Mouse (Mus musculus) granulocyte monocyte progenitor cell, adult 5-6 weeks (primary cell): ENCODE data around the gene Esrrg. TPM values are rescaled to one million over a fixed set of nuclear protein-coding genes. Genes with fewer than 3 reads are reported as not detected.

Source experiments
- ATAC-seq: replicated peaks from 2 replicates; pipeline ENCODE4 v1.8.0; 2016; ENCODE audit warnings: mild to moderate bottlenecking, moderate TSS enrichment, inconsistent platforms; ENCODE audit not compliant: poor library complexity, severe bottlenecking
- total RNA-seq, 2 experiments: library from RNA; stranded (forward) in 1 of 2; stranded (reverse) in 1 of 2; fragments of 200-712, 200-1000 nt in 1 of 2; fragments of >200 nt in 1 of 2; fragmentation: Nextera tagmentation in 1 of 2; gene quantifications; 2 replicates each; pipeline ENCODE4 v1.2.3; 2014 to 2017

The Esrrg gene
- total RNA-seq, 2 experiments from 2014 or later = not detected

DNA sequence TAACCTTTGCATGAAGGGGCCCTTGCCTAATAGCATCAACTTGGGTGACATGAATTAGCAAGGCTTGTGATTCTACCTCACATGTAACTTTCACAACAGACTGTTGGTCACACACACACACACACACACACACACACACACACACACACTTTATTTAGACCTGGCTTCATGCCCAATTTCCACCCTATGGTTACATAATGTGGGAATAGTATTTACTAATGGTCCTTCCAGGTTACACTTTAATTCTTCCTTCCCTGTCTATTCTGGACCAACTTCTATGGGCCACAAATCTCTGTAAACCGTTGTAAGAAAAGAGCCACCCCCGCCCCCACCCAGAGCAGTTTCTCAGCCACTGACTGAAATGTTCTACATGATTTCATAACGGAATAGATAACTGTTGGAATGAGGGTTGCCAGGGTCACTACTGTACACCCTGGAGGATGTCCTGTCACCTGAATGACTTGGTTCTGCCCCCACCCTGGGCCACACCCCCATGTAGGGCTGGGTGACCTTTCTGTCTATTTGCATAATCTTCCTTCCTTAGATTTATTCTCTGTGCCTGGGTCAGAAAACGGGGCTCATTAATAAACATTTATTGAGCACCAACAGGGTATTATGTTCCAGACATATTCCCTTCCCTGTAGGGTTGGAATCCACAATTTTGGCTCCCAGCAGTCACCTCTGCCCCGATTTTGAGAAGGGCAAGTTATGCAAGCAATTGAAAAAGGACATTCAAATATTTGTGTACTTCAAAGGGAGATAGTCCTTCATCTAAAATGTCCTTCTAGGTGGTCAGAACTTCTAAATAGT lies 154.3 kb downstream of the Esrrg start:
- ATAC-seq = no peak

DNA sequence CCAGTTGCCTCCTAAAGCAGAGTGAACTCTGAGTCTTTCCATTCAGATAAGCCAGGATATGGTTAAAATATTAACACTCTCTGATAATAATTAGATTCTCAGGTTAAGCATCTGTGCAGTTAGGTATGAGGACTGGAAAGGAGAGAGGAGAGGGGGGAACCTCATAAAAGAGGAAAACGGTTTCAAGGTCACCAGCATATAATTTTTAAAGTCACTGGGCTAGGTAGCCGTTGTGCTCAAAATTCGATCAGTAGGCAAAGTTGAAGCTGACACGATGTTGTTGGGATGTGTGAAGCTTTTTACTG lies 154.8 kb downstream of the Esrrg start:
- ATAC-seq = no peak

- ATAC-seq = no peak
Measured at GRCm38 (mm10) chr1:187763821-187764220, 155.2 kb downstream of the Esrrg start.

GRCm38 (mm10) chr1:187765577-187765976 lies 157.0 kb downstream of the Esrrg start:
- no peak for ATAC-seq

- no peak for ATAC-seq
Measured at GRCm38 (mm10) chr1:187767355-187767754, 158.8 kb downstream of the Esrrg start.

DNA sequence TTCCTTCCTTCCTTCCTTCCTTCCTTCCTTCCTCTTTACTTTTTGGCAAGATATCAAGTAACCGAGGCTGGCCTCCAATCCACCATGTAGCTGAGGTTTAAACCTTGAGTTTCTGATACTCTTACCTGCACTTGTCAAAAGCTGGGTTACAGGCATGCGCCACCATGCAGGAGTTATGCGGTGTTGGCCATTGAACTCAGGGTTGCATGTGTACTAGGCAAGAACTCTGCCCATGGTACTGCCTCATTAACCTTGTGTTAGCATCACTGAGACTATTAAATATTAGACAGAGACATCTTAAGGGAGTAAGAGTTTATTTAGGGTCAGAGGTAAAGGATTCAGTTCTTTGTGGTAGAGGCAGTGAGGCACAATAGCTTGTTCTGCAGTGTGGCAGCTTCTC lies 161.6 kb downstream of the Esrrg start:
- no peak for ATAC-seq

- ATAC-seq = no peak
Measured at GRCm38 (mm10) chr1:187771067-187771466, 162.5 kb downstream of the Esrrg start.

GRCm38 (mm10) chr1:187779589-187780178 lies 171.1 kb downstream of the Esrrg start:
- no peak for ATAC-seq

GRCm38 (mm10) chr1:187785226-187785625 lies 176.6 kb downstream of the Esrrg start:
- ATAC-seq = no peak

DNA sequence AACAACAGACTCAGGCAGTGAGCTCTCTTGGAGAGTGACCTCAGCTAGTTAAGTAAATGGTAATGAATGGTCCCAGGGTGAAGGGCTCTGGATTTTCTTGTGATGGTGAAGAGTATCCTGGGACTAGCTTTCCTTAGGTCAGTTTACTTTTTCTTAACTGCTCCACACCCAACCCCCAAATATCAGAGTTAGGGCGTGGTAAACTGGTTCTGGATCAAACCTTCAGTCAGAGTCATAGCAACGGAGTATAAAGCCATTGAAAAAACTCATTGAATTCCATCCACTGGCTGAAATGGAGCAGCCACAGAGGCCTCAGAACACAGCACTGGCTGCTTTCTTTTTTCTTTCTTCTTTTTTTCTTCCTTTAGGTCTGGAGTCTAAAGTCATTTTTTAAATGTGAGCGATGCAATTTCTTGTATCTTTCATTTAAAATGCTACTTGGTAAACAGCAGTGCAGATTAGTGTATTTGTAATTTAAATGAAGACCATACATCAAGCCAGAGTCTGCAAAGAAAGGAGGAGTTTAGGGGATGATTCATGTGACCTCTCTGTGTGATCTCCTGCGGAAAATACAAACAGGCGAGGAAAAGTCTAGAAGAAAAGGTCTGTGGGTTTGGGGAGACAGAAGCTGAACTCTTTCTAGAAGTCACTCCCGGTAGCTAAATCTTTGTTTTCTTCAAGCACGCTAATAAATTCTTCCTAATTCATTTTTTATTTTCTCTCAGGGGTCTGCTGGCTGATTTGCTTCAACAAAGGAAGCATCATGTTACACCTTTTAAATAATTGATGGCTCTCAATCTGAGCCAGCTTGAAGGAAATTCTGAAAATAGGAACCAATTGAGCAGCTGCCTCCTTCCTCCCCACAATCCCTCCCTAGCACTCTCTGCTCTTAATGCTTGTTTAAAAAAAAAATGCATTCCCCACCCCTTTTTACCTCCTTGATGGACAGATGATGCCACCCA lies 178.7 kb downstream of the Esrrg start:
- ATAC-seq = no peak

GRCm38 (mm10) chr1:187794240-187794930 lies 185.8 kb downstream of the Esrrg start:
- no peak for ATAC-seq

- no peak for ATAC-seq
Measured at GRCm38 (mm10) chr1:187795551-187795950, 187.0 kb downstream of the Esrrg start.

- no peak for ATAC-seq
Measured at GRCm38 (mm10) chr1:187799300-187799699, 190.7 kb downstream of the Esrrg start.

DNA sequence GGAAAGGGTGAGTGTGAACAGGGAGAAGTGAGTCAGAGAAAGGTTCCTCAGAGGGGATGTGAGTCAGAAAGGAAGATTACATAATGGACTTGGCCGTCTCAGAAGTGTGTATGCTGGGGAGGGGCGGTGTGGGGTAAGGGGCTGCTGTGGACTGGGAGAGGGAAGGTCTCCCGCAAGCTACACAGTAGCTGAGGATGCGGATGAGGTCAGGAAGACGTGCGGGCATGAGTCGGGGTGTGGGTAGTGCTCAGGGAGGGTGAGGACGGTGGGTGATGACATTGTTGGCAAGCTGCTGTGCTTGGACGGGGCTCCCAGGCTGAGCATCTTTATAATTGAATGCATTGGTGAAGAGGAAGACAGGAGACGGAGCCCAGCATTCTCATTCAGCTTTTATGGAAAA lies 192.2 kb downstream of the Esrrg start:
- no peak for ATAC-seq

- no peak for ATAC-seq
Measured at GRCm38 (mm10) chr1:187803566-187803965, 195.0 kb downstream of the Esrrg start.

GRCm38 (mm10) chr1:187803997-187804396 lies 195.4 kb downstream of the Esrrg start:
- no peak for ATAC-seq

- ATAC-seq = no peak
Measured at GRCm38 (mm10) chr1:187805001-187805400, 196.4 kb downstream of the Esrrg start.

DNA sequence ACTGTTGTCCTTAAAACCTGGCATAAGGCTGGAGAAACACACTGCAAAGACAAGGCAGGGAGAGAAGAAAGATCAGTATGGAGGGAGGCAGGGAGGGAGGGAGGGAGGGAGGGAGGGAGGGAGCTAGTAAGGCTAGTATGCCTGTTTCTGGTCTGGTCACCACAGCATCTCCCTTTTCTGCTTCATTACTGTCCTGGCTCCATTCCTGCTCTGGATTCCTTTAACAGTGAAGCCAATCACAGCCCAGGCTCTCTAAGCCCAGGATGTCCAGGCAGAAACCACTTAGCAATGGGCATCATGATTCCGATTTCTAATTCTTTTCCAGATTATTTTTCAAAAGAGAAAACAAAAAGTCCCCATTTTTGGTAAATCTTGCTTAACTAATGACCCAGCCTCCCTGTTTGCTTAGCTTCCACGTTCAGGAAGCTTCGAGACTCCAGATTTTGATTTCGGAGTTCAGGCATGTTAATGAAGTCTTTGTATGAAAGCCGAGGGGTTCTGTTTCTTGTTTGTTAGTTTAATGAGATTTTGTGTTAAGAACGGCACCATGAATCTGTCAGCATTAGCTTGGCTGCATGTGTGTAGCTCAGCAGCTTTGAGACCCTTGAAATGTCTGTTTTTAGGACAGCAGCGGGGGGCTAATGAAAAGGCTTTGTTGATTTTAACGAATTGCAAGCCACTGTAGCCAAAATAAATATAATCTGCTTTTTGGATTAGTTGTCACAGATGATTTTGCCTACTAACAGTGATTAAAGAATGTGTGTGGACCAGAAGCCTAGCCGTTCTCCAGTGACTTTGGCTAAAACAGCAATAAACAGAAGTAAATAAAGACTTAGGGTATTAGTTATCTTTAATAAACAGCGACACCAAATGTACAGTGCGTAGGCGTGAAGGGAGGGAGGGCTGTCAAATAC lies 199.1 kb downstream of the Esrrg start:
- no peak for ATAC-seq

DNA sequence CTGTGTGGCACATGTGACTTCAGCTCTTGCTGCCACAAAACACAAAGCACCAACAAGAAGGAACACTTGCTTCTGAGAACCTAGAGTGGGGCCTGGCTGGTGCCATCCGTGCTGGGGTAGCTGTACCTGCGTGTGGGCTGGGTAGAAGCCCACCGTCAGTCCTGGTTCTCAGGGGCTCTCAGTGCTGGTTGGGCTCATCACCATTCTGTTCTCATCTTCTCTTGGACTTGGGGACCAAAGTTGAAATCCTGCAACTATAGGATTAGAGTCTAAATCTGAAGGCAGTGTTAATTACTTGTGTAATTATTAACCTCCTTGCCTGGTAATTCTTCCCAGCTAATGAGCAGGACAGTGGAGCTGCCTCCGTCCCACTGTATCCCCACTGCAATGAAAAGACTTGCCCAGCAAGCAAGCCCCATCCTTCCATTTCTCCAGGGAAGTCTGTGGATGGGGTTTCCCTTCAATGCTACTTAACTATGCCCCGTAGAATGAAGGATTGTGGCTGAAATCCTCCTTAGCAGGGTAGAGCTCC lies 199.9 kb downstream of the Esrrg start:
- no peak for ATAC-seq
